Mouse (Mus musculus) embryonic stem cell, embryonic (primary cell): ENCODE data around the gene Gm10282.

Experiments used
- CTCF ChIA-PET, 4 experiments: fragments of 300-600 bp in 2 of 4; fragments of 350-600 bp in 2 of 4; sonication (Branson Sonifier 250); formaldehyde crosslinking; loops; one replicate each; lab custom pipeline; 2022; ENCODE audit warnings: inconsistent platforms in 2 of 4; lab: Charles Lee
- POLR2A ChIA-PET, 4 experiments: fragments of 300-600 bp in 2 of 4; fragments of 350-600 bp in 2 of 4; sonication (Branson Sonifier 250); formaldehyde crosslinking; loops; one replicate each; lab custom pipeline; 2022; ENCODE audit warnings: antibody characterized with exemption in 4 of 4, inconsistent platforms in 1 of 4; lab: Charles Lee

Gm10282 gene

GRCm38 (mm10) chr8:72305210-72305905, at the start of gene Gm10282:
TSS of gene Gm10282 (minus strand) at chr8:72305260.
- POLR2A ChIA-PET, result interaction anchor here (0.6 to 1.6 kb wide), 29 partner anchors 8 to 350 kb away, joined by 3 to 17 read pairs (median 4); partner anchors contain the start of gene Klf2 (in 3 of the 4)
- CTCF ChIA-PET, result interaction anchor here in 2 of 4 experiments (0.6 to 1.0 kb wide), 2 partner anchors 33 to 39 kb away, joined by 3 to 4 read pairs; no protein-coding TSS in a partner anchor

GRCm38 (mm10) chr8:72354272-72354671, 49.2 kb upstream of the Gm10282 start:
- ChIA-PET CTCF (interaction anchor here (0.9 to 1.9 kb wide), 9 partner anchors 9 to 93 kb away, joined by 3 to 5 read pairs (median 3); no protein-coding TSS in a partner anchor), POLR2A (interaction anchor here (0.6 to 41.7 kb wide), 26 partner anchors 9 to 217 kb away, joined by 3 to 3163 read pairs (median 4); partner anchors contain the start of gene Klf2 (in 3 of the 4))

GRCm38 (mm10) chr8:72353700-72354045, 48.6 kb upstream of the Gm10282 start:
- POLR2A ChIA-PET, result interaction anchor here in 3 of 4 experiments (0.6 to 41.7 kb wide), 19 partner anchors 9 to 176 kb away, joined by 3 to 3163 read pairs (median 5); partner anchors contain the start of gene Klf2 (in 3 of the 3)
- CTCF ChIA-PET, result interaction anchor here in 3 of 4 experiments (0.6 to 1.7 kb wide), 5 partner anchors 12 to 230 kb away, joined by 3 to 5 read pairs (median 4); no protein-coding TSS in a partner anchor

- CTCF ChIA-PET, result interaction anchor here in 2 of 4 experiments (0.6 to 1.4 kb wide), 3 partner anchors 13 to 230 kb away, joined by 3 to 4 read pairs (median 4); no protein-coding TSS in a partner anchor
- POLR2A ChIA-PET, result interaction anchor here in 3 of 4 experiments (0.6 to 41.7 kb wide), 12 partner anchors 8 to 195 kb away, joined by 3 to 3163 read pairs (median 5); partner anchors contain the start of genes Klf2 (in 2 of the 3) and Med26 (in 1 of the 3)
Measured at GRCm38 (mm10) chr8:72352951-72353699, 48.1 kb upstream of the Gm10282 start.

GRCm38 (mm10) chr8:72351405-72352005, 46.4 kb upstream of the Gm10282 start:
- ChIA-PET POLR2A (interaction anchor here (0.5 to 41.7 kb wide), 7 partner anchors 9 to 105 kb away, joined by 3 to 3163 read pairs (median 4); partner anchors contain the start of gene Klf2 (in 2 of the 4)), CTCF (no interaction called here)

GRCm38 (mm10) chr8:72350727-72351126, 45.7 kb upstream of the Gm10282 start:
- ChIA-PET CTCF (no interaction called here), POLR2A (interaction anchor here in 3 of 4 experiments (1.2 to 41.7 kb wide), 6 partner anchors 9 to 26 kb away, joined by 3 to 3163 read pairs (median 7); partner anchors contain the start of gene Klf2 (in 2 of the 3))

GRCm38 (mm10) chr8:72349838-72350237, 44.8 kb upstream of the Gm10282 start:
- ChIA-PET CTCF (interaction anchor here in 2 of 4 experiments (0.6 to 1.0 kb wide), 6 partner anchors 10 to 85 kb away, joined by 3 to 9 read pairs (median 4); no protein-coding TSS in a partner anchor), POLR2A (interaction anchor here (0.7 to 41.7 kb wide), 18 partner anchors 11 to 180 kb away, joined by 3 to 3163 read pairs (median 8); partner anchors contain the start of genes Klf2 (in 3 of the 4) and Ap1m1 (in 1 of the 4))

GRCm38 (mm10) chr8:72348956-72349355, 43.9 kb upstream of the Gm10282 start:
- ChIA-PET CTCF (interaction anchor here in 2 of 4 experiments (0.6 to 1.0 kb wide), 5 partner anchors 9 to 77 kb away, joined by 3 to 5 read pairs (median 3); partner anchors contain the start of gene Klf2 (in 1 of the 2)), POLR2A (interaction anchor here (0.8 to 41.7 kb wide), 26 partner anchors 10 to 179 kb away, joined by 3 to 3163 read pairs (median 6); partner anchors contain the start of genes Klf2 (in 3 of the 4) and Ap1m1 (in 1 of the 4))

- ChIA-PET POLR2A (interaction anchor here in 3 of 4 experiments (0.7 to 41.7 kb wide), 14 partner anchors 8 to 80 kb away, joined by 3 to 3163 read pairs (median 8); partner anchors contain the start of gene Klf2 (in 3 of the 3)), CTCF (interaction anchor here in 1 of 4 experiments (1.4 kb wide), 1 partner anchor 9 kb away, joined by 5 read pairs; no protein-coding TSS in a partner anchor)
Measured at GRCm38 (mm10) chr8:72348114-72348513, 43.1 kb upstream of the Gm10282 start.

GRCm38 (mm10) chr8:72347553-72347952, 42.5 kb upstream of the Gm10282 start:
- CTCF ChIA-PET, result interaction anchor here in 1 of 4 experiments (0.7 to 1.4 kb wide), 2 partner anchors 8 to 29 kb away, joined by 3 to 5 read pairs; partner anchors contain the start of gene Klf2
- POLR2A ChIA-PET, result interaction anchor here in 3 of 4 experiments (0.6 to 41.7 kb wide), 20 partner anchors 8 to 79 kb away, joined by 3 to 3163 read pairs (median 4); partner anchors contain the start of gene Klf2 (in 3 of the 3)

- CTCF ChIA-PET, result interaction anchor here in 2 of 4 experiments (0.6 to 1.8 kb wide), 3 partner anchors 22 to 169 kb away, joined by 4 to 5 read pairs (median 5); no protein-coding TSS in a partner anchor
Measured at GRCm38 (mm10) chr8:72343725-72344124, 38.7 kb upstream of the Gm10282 start.

GRCm38 (mm10) chr8:72342556-72343300, 37.7 kb upstream of the Gm10282 start:
- POLR2A ChIA-PET, result interaction anchor here (0.6 to 41.7 kb wide), 22 partner anchors 5 to 316 kb away, joined by 3 to 3163 read pairs (median 4); partner anchors contain the start of genes Klf2 (in 3 of the 4) and Ap1m1 (in 2 of the 4)

More at GRCm38 (mm10) chr8:72343725-72344124, 38.7 kb upstream of the Gm10282 start:
- POLR2A ChIA-PET, result interaction anchor here (0.7 to 41.7 kb wide), 16 partner anchors 6 to 104 kb away, joined by 3 to 3163 read pairs (median 6); partner anchors contain the start of genes Klf2 (in 3 of the 4) and Ap1m1 (in 1 of the 4)

GRCm38 (mm10) chr8:72337034-72337433, 32.0 kb upstream of the Gm10282 start:
- CTCF ChIA-PET, result interaction anchor here in 3 of 4 experiments (0.9 to 2.0 kb wide), 4 partner anchors 9 to 29 kb away, joined by 3 to 5 read pairs (median 3); no protein-coding TSS in a partner anchor
- POLR2A ChIA-PET, result interaction anchor here (0.6 to 41.7 kb wide), 38 partner anchors 0 to 792 kb away, joined by 3 to 3163 read pairs (median 5); partner anchors contain the start of genes Klf2 (in 3 of the 4) and Fam32a (in 2 of the 4)

More at GRCm38 (mm10) chr8:72342556-72343300, 37.7 kb upstream of the Gm10282 start:
- CTCF ChIA-PET, result interaction anchor here in 3 of 4 experiments (0.6 to 1.5 kb wide), 6 partner anchors 23 to 228 kb away, joined by 3 to 4 read pairs (median 3); no protein-coding TSS in a partner anchor

- ChIA-PET CTCF (interaction anchor here in 2 of 4 experiments (1.2 to 2.0 kb wide), 3 partner anchors 9 to 63 kb away, joined by 3 to 5 read pairs (median 4); no protein-coding TSS in a partner anchor), POLR2A (interaction anchor here (0.6 to 41.7 kb wide), 45 partner anchors 1 to 793 kb away, joined by 3 to 3163 read pairs (median 4); partner anchors contain the start of genes Klf2 (in 3 of the 4), Fam32a (in 2 of the 4), Ap1m1 (in 1 of the 4) and Gm10282 (in 1 of the 4))
Measured at GRCm38 (mm10) chr8:72336273-72336672, 31.2 kb upstream of the Gm10282 start.

GRCm38 (mm10) chr8:72334144-72334641, 29.1 kb upstream of the Gm10282 start:
- CTCF ChIA-PET, result interaction anchor here (0.6 to 2.8 kb wide), 10 partner anchors 11 to 816 kb away, joined by 3 to 17 read pairs (median 4); partner anchors contain the start of gene Klf2 (in 1 of the 4)

More at GRCm38 (mm10) chr8:72334144-72334641, 29.1 kb upstream of the Gm10282 start:
- POLR2A ChIA-PET, result interaction anchor here (0.5 to 41.7 kb wide), 133 partner anchors 3 to 1687 kb away, joined by 3 to 3163 read pairs (median 5); partner anchors contain the start of genes Ap1m1 (in 3 of the 4), Klf2 (in 3 of the 4), Fam32a (in 2 of the 4) and Gm10282 (in 2 of the 4)
